Mouse (Mus musculus) left cerebral cortex, adult 2 months (tissue): Measurements from ENCODE around the gene Aldh6a1. TPM values are rescaled to one million over a fixed set of nuclear protein-coding genes. Genes with fewer than 3 reads are reported as not detected.

Source experiments
- DNase-seq, 2 experiments: peaks; one replicate each; pipeline ENCODE4 v3.0.0; 2021 to 2022; ENCODE audit warnings: low spot score in 2 of 2, mixed read lengths in 1 of 2; ENCODE audit errors: extremely low spot score in 1 of 2
- H3K27ac ChIP-seq: fragments of 200-600 bp; 2 replicates; pipeline ENCODE4 v1.8.1; 2022
- H3K4me3 ChIP-seq: fragments of 200-600 bp; 2 replicates; pipeline ENCODE4 v1.8.1; 2022
- CTCF ChIP-seq: fragments of 200-600 bp; IDR thresholded peaks from 2 replicates; pipeline ENCODE4 v1.8.1; 2022; ENCODE audit warnings: antibody characterized with exemption, mild to moderate bottlenecking, moderate library complexity
- intact Hi-C: fragments of 180-260 bp; cut with DNase I; formaldehyde crosslinking; loops from one replicate; pipeline ENCODE4 v1.15.1; 2025
- total RNA-seq, 2 experiments: library from RNA; stranded (reverse); gene quantifications; 2 replicates each; pipeline ENCODE4 v1.2.3; 2021

Gene Aldh6a1
- total RNA-seq, 2 experiments from 2014 or later, result 42.0 to 42.8 TPM

GRCm38 (mm10) chr12:84396947-84397679, 53.7 kb downstream of the Aldh6a1 start:
- Histone ChIP-seq H3K4me3 (no peak overlapping the region), H3K27ac (no peak overlapping the region)
- TF ChIP-seq CTCF, result no peak
- no peak for DNase-seq
- intact Hi-C loops, result no loop called here

DNA sequence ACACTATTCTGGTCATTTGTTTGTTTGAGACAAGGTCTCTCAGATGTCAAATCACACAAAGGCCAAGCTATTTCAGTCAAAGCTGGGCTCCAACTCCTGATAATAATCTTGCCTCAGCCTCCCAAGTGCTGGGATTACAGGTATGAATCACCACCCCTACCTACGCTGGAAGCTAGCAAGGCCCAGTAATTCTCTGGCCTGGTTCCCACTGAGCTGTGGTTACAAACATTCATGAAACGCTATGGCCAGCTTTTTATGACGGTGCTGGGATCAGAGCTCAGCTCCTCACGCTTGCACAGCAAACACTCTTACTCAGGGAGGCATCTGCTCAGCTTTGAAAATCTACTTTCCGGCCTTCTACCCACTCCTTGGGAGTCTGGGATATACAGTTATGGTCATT, 57.0 kb downstream of the Aldh6a1 start:
- TF ChIP-seq CTCF, result no peak
- intact Hi-C loops, result no loop called here
- DNase-seq, result no peak
- no peak overlapping the region for H3K4me3 ChIP-seq
- no peak overlapping the region for H3K27ac ChIP-seq

DNA sequence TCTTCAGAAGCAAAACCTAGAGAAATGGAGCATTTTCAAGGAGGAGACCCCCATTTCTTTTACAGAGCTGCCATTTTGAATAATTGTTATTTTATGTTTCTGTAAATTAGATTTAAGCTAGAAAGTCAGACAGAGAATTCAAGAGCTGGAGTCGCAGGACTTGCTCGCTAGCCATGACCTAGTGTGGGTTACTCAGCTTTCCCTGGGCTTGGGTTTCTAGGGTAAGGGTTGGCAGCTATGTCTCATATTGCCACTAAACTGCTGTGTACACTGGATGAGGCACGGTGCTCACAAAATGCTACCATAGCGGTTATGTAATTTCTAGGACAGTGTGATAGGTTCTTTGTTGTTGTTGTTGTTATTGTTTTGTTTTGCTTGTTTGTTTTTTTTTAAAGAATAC, 58.1 kb downstream of the Aldh6a1 start:
- H3K4me3 ChIP-seq, result no peak overlapping the region
- no peak overlapping the region for H3K27ac ChIP-seq
- TF ChIP-seq CTCF, result no peak
- intact Hi-C loops, result no loop called here
- no peak for DNase-seq

DNA sequence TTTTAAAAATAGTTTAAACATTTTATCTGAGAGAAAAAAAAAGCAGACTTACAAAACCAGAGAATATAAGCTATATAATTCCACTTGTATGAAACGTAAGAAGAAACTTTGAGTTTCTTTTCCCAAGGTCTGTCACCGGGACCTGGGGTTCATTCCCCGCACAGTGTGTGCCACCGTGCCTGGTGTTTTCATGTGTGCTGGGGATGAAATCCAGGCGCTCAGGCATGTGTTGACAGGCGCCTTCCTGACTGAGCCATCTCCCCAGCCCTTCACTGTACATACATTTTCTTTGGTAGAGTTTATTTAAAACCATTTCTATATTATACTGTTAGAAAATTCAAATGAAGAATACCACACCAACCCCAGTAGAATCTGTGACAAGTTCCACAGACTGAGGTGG, 60.5 kb downstream of the Aldh6a1 start:
- TF ChIP-seq CTCF, result no peak
- no peak overlapping the region for H3K27ac ChIP-seq
- no peak overlapping the region for H3K4me3 ChIP-seq
- no peak for DNase-seq
- intact Hi-C loops, result no loop called here

DNA sequence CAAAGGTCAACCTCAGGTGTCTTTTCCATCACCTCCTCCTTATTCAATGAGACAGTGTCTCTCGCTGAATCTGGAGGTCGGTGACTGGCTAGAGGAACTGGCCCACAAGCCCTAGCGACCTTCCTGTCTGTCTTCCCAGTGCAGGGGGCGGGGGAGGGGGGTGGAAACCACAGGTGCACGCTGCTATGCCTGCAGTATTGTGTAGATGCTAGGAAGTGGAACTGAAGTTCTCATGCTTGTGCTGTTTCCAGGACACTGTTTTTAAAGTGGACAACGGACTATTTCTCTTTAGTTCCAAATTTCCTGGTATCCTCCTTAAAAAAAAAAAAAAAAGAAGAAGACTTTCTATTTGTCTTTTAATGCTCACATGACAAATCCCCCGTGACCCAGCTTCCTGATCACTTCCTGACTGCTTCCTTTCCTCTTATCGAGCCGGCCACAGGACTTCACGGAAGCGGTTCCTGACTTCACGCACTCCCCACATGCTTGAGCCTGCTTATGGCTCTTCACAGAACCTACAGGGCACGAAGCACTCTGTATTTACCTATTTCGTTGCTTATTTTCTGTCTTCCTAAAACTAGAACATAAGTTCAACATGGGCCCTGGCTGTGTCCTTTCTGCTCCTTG, 61.9 kb downstream of the Aldh6a1 start:
- no peak for TF ChIP-seq CTCF
- intact Hi-C loops, result no loop called here
- Histone ChIP-seq H3K4me3 (no peak overlapping the region), H3K27ac (no peak overlapping the region)
- DNase-seq, result no peak

DNA sequence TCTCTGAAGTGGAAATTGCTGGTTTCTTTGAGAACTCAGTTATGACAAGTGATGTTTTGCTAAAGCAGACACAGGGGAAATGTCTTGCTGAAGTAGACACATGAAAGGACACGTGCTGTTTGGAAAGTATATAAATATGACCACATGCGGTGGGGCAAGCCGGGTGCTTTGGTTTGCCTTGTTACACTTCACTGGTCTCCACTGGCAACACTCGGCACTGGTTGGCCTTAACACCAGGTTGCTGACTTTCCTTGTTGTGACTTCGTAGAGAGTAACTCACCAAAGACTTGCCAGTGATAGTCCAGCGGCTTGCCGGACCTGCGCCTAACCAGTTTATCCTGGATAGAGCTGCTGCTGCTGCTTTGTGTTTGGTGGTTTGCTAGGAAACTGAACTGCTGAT, 62.7 kb downstream of the Aldh6a1 start:
- intact Hi-C loops, result no loop called here
- no peak for TF ChIP-seq CTCF

DNA sequence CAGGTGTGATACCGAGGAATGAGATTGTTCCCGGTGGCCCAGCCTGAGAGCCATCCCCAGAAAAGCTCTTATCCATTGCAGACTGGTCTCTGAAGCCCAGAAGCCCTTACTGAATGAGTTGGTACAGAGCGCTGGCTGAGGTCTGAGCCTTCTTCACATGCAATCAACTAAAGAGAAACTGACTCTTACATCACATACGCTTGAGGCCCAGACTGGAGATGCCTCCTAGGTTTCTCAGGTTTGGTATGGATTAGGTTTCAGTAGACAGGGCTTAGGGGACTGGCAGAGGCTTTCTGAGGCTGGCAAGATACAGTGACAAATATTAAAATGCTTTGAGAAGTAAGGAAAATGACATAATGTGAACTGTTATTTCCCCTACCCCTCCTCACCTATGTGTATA, 65.4 kb downstream of the Aldh6a1 start:
- no peak for TF ChIP-seq CTCF
- no peak for DNase-seq
- Histone ChIP-seq H3K27ac (no peak overlapping the region), H3K4me3 (no peak overlapping the region)
- intact Hi-C loops, result no loop called here

More for the DNA sequence above, 62.7 kb downstream of the Aldh6a1 start:
- Histone ChIP-seq H3K27ac (no peak overlapping the region), H3K4me3 (no peak overlapping the region)
- DNase-seq, result no peak

GRCm38 (mm10) chr12:84384644-84385081, 66.1 kb downstream of the Aldh6a1 start:
- no peak for TF ChIP-seq CTCF
- H3K27ac ChIP-seq, result no peak overlapping the region
- no peak for DNase-seq
- intact Hi-C loops, result no loop called here
- no peak overlapping the region for H3K4me3 ChIP-seq

- Histone ChIP-seq H3K4me3 (no peak overlapping the region), H3K27ac (no peak overlapping the region)
- DNase-seq, result no peak
- TF ChIP-seq CTCF, result no peak
- intact Hi-C loops, result no loop called here
These were observed 68.4 kb downstream of the Aldh6a1 start for GRCm38 (mm10) chr12:84382369-84382768.

Other genes with a start within 250 kb of the Aldh6a1 start
- gene Elmsan1, start 232.1 kb downstream of the Aldh6a1 start, total RNA-seq, result 10 to 100 TPM; 16.6 to 22.8 TPM
- 10 to 100 TPM; 29.3 to 30.0 TPM for gene Ptgr2, start 165.8 kb downstream of the Aldh6a1 start, total RNA-seq
- 10 to 100 TPM; 37.9 to 39.7 TPM for gene Zfp410, start 134.2 kb downstream of the Aldh6a1 start, total RNA-seq
- 10 to 100 TPM; 27.6 to 30.7 TPM for gene Coq6, start 89.3 kb downstream of the Aldh6a1 start, total RNA-seq
- 10 to 100 TPM; 10.3 to 12.8 TPM for gene Fam161b, start 89.2 kb downstream of the Aldh6a1 start, total RNA-seq
- gene Entpd5, start 42.0 kb downstream of the Aldh6a1 start, total RNA-seq, result 10 to 100 TPM; 21.8 to 23.9 TPM
- gene Bbof1, start 41.9 kb downstream of the Aldh6a1 start, total RNA-seq, result 10 to 100 TPM; 10.1 TPM
- gene Rnf113a2, start 33.8 kb downstream of the Aldh6a1 start, total RNA-seq, result 10 to 100 TPM; 11.3 to 11.8 TPM
- 10 to 100 TPM; 22.8 to 23.8 TPM for gene Lin52, start 418 bp upstream of the Aldh6a1 start, total RNA-seq
- under 1 TPM; 0.23 TPM for gene Vsx2, start 118.8 kb upstream of the Aldh6a1 start, total RNA-seq
- gene Abcd4, start 166.4 kb upstream of the Aldh6a1 start, total RNA-seq, result 10 to 100 TPM; 10.2 to 11.4 TPM
- not detected for gene Vrtn, start 190.0 kb upstream of the Aldh6a1 start, total RNA-seq
- gene Syndig1l, start 247.8 kb upstream of the Aldh6a1 start, total RNA-seq, result 10 to 100 TPM; 11.7 to 21.3 TPM